Mouse (Mus musculus) CD4-positive, CD25-positive, alpha-beta regulatory T cell, adult 9 weeks (primary cell): ENCODE data around the gene Sspo. TPM values are rescaled to one million over a fixed set of nuclear protein-coding genes. Genes with fewer than 3 reads are reported as not detected.

Source experiments
- polyA plus RNA-seq: library from polyadenylated mRNA; unstranded; fragments of 100-300 nt; shearing (Covaris generic); gene quantifications from one replicate; pipeline ENCODE4 v1.2.1, GENCODE M21; 2017

Gene Sspo
- polyA plus RNA-seq = 0.21 TPM

GRCm38 (mm10) chr6:48447929-48448328 lies at the start of gene Sspo:
Gene Sspo, plus strand, starts transcription at chr6:48448229.

GRCm38 (mm10) chr6:48445181-48446101 lies 2.6 kb upstream of the Sspo start, which contains the start of gene Zfp467:
Gene Zfp467, minus strand, starts transcription at chr6:48445825.

GRCm38 (mm10) chr6:48537105-48537954 lies 89.3 kb downstream of the Sspo start, which contains the start of gene Atp6v0e2:
Gene Atp6v0e2, plus strand, starts transcription at chr6:48537615.

Other genes starting within 250 kb of the Sspo start
- gene Krba1, start 52.6 kb upstream of the Sspo start, polyA plus RNA-seq = 34.6 TPM
- gene Zfp467, start 2.4 kb upstream of the Sspo start, polyA plus RNA-seq = 14.2 TPM
- gene Atp6v0e2, start 89.4 kb downstream of the Sspo start, polyA plus RNA-seq = 0.29 TPM
- 57.5 TPM for gene Lrrc61, start 106.6 kb downstream of the Sspo start, polyA plus RNA-seq
- not detected for gene Rarres2, start 124.6 kb downstream of the Sspo start, polyA plus RNA-seq
- not detected for gene Gm45021, start 141.4 kb downstream of the Sspo start, polyA plus RNA-seq
- gene Repin1, start 145.7 kb downstream of the Sspo start, polyA plus RNA-seq = 3.4 TPM
- gene Gm44965, start 145.7 kb downstream of the Sspo start, polyA plus RNA-seq = not detected
- 3.3 TPM for gene Zfp775, start 153.8 kb downstream of the Sspo start, polyA plus RNA-seq
- 5.2 TPM for gene AI854703, start 178.5 kb downstream of the Sspo start, polyA plus RNA-seq
- 194 TPM for gene Gimap8, start 199.0 kb downstream of the Sspo start, polyA plus RNA-seq
- 285 TPM for gene Gimap9, start 227.9 kb downstream of the Sspo start, polyA plus RNA-seq
- 1,424 TPM for gene Gimap4, start 236.3 kb downstream of the Sspo start, polyA plus RNA-seq